Mouse (Mus musculus): ENCODE results near the gene Maff.

The Maff gene

DNA sequence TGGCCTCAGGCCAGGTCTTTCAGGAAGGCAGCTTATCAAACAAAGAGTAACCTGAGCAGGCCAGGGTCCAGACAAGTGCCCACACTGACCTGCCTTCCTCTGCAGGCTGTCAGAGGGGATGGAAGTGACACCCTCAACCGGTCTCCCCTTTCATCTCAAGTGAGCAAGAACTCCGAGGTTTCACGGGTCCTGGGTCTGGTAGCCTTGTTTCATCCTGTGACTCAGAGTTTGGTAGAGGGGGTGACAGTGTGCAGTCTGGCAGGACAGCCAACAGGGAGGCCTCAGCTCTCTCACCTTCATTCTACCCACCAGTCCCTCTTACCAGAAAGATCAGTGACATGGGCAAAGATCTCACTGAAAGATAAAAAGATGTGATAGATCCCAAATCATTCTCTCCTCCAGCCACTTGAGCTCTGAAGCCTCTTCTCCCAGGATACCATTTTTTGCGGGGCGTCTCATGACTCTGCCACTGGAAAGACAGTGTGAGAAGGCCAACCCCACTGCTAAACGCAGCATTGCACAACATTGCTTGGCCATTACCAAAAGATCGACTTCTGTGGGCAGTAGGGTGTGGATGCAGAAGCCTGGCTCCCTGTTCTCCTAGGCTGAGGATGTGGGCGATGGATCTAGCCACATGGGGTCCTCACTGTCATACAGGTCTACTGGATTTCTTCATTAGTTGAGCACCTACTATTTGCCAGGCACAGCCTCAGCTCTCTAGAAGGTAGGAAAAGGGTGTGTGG is at the start of gene Maff:
Maff (plus strand) TSS at position 571 of the 743 bp plus-strand sequence.
- in situ Hi-C loops (cut with MboI, MseI) = no loop called here

DNA sequence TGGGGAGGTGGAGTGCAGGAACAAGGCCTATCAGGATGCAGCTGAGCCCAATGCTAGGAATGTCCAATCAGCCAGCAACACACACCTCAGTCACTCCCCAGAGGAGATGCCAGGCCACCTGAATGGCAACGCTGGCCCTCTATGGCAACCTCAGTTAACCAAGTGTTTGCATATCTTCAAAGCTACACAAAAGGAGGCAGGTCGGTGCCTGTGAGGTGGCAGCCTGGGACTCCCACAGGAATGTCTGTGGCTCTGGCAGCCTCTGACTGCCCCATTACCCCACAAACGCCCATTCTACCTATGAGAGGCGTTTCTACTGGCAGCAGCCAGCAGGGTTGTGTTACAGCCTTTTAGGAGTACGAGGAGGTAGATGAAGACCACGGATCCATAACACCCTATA is 47.9 kb upstream of the Maff start:
- in situ Hi-C loops (cut with MboI, MseI) = no loop called here

DNA sequence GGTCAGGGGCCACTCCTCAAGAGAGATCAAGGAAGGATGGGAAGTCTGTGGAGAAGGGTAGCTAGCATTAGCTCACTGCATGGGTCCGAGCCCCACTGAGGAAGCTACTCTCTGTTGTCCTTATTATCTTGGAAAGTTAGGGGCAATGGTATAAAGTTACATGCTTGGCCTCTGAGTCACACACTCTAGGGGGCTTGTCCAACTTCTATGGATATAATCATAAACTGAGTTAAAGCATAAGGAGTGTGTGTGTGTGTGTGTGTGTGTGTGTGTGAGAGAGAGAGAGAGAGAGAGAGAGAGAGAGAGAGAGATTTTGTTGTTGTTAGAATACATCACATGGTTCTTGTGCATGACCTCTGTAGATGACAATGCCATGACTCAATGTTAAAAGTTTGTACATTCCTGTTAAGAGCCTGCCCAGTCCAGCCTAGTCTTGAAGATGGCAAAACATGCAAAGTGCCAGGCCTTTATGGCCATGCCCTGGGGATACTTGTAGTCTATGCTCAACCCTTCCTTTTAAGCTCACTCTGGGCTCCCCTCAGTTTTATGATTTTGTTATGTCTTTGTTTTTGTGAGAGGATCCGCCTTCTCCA is 46.8 kb upstream of the Maff start:
- in situ Hi-C loops (cut with MboI, MseI) = no loop called here

GRCm38 (mm10) chr15:79303725-79304124 is 42.7 kb upstream of the Maff start:
- in situ Hi-C loops (cut with MboI, MseI) = no loop called here

DNA sequence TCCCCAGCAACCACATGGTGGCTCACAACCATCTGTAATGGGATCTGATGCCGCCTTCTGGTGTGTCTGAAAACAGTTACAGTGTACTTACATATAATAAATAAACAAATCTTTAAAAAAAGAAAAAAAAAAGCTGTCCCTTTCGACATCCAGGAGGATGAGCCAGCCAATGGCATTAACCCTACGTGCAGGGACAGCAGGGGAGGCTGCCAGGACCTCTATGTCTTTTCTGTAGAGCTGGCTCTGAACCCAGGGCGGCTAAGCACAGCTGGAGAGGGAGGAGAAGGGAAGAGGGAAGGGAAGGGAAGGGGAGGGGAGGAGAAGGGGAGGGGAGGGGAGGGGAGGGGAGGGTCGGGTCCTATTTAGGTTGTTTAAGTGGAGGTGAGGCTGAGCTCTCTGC is 41.6 kb upstream of the Maff start:
- in situ Hi-C loops (cut with MboI, MseI) = no loop called here

DNA sequence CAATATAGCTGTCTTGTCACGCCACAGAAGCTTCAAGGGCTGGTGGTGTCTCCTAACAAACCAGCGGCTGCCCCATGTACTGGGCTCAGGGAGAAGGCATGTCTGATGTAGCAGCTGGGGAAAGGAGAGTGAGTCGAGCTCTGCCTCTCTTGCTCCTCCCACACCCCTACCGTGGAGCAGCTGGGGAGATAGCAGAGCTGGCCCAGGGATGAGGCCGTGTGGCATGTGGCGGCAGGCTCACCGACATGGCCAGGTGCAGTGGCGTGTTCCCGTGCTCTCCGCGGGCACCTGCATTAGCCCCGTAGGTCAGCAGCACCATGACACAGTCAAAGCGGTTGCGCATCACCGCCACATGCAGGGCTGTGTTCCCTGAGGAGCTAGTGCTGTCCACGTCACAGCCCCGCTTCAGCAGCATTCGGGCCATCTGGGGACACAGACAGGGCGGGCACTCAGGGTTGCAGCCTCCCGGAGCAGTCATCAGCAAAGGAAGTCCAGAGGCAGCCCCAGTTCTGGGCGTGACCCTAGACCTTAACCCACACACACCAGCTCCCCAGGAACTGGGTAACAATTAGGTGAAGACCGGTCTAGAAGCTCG is 40.3 kb upstream of the Maff start:
- in situ Hi-C loops (cut with MboI, MseI) = no loop called here

- in situ Hi-C loops (cut with MboI, MseI) = no loop called here
These were observed 38.6 kb upstream of the Maff start for GRCm38 (mm10) chr15:79307861-79308260.

DNA sequence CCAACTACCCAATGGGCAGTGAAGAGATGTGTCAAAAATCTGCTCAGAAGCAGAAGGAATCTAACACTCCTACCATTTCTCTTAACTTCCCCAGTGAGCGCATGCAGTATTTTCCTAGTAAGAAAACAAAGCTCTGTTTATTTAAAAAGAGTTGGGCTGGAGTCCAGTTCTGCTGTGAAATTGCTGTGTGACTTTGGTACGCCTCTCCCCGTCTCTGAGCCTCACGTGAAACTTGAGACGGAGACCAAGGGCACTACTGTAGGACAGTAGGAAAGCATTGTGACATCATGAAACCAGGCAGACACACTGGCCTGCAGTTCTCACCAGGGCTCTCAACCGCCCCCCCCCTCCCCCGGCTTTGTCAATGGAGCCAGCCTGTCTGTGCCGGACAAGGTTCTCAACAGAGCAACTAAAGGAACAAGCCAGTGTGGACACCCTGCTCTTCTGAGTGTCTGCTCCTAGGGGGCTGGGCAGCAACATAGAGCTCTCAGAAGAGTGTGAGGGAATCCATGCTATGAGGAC is 32.5 kb upstream of the Maff start:
- in situ Hi-C loops (cut with MboI, MseI) = no loop called here

GRCm38 (mm10) chr15:79321733-79322190 is 24.7 kb upstream of the Maff start:
- in situ Hi-C loops (cut with MboI, MseI) = no loop called here

DNA sequence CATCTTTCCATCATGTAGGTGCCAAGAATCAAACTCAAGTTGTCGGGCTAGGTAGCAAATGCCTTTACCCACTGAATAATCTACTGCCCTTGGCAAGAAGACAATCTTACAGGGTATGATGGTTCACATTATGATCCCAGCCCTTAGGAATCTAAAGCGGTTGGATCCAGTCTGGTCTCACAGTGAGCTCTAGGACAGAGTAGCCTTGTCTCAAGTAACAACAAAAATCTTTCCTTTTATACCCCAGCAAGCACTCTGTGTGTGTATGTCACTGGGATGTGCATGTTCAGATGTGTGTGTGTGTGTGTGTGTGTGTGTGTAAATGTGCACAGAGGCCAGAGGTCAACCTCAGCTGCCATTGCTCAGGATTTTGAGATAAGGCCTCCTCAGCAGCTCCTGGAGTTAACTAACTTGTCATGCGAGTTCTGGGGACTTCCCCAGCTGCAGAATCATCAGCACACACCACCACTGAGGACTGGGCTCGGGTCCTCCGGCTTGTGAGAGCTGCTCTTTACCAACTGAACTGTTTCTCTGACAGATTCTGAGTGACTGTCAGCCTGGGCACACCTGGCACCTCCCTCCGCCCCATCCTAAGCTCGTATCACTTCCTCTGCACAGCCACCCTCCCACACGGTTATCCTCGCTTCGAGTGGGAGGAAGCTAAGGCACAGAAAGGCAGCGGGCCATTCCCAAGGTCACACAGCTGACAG is 24.0 kb upstream of the Maff start:
- in situ Hi-C loops (cut with MboI, MseI) = no loop called here

DNA sequence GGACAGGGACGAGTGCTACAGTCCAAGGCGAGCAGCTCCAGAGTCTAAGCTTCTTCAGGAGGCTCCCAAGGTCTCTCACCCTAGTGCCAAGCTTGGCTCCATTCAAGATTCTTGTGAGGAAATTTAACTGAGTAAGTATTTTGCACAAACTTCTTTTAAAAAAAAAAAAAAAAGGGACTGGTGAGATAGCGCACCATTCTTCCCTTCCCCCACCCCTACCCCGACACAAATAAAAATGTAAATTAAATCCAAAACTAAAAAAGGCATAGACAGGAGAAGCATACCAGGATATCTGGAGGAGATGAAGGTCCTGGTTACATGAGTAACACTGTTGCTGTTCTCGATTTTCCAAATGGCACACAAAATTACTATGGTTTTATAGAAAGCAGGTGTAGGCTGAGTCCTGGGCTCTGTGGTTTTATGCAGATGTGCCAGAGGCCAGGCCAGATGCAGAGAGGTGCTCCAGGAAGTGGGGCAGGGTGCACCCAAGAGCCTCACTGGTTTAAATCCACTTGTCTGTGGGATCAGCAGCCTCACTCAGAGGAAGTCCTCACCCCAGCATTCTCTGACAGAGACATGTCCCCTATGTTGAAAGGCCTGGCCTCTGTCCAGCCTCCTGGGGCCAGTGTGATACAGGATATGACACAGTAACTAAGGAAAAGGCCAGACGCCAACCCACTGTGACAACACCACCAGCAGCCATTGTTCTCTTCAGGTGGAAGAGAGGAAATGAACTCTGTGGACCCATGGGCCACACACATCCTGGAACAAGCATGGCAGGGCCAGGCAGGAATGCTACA is 23.2 kb upstream of the Maff start:
- in situ Hi-C loops (cut with MboI, MseI) = no loop called here

- in situ Hi-C loops (cut with MboI, MseI) = no loop called here
These were observed 22.6 kb upstream of the Maff start for GRCm38 (mm10) chr15:79323791-79324155.

DNA sequence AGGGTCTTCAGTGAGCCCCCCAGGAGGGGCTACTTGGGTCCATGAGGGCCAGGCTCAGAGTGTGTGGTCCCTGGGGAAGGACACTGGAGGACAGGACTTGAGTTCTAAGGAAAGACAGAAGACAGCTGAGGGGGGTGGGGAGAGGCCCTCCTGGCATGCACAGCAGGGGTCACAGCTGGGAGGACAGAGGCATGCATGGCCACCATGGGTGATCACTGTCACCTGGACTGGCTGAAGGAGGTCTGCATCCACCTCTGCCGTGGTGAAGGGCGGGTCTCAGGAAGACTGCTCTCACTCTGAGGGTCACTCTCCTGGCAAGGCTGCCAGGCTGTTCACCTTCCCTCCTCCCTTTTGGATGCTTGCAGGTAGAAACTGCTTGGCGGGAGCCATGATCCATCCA is 22.0 kb upstream of the Maff start:
- in situ Hi-C loops (cut with MboI, MseI) = no loop called here

- in situ Hi-C loops (cut with MboI, MseI) = no loop called here
These were observed 20.7 kb upstream of the Maff start for GRCm38 (mm10) chr15:79325742-79326141.

DNA sequence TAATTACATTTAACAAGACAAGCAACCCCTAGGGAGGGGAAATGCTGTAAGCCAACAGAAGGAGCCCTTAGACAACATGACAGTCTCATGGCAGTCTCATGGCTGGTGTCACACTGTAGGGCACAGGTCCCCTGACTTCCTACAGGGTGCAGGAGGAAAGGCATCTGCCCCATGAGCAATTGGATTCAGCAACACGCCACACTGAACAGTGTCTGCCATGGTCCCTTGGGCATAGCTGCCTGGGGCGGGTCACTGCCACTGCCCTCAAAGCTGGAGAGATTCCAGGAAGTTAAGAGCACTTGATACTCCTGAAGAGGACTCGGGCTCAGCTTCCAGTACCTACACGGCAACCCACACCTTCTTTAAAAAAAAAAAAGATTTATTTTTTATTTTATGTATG is 20.2 kb upstream of the Maff start:
- in situ Hi-C loops (cut with MboI, MseI) = no loop called here

DNA sequence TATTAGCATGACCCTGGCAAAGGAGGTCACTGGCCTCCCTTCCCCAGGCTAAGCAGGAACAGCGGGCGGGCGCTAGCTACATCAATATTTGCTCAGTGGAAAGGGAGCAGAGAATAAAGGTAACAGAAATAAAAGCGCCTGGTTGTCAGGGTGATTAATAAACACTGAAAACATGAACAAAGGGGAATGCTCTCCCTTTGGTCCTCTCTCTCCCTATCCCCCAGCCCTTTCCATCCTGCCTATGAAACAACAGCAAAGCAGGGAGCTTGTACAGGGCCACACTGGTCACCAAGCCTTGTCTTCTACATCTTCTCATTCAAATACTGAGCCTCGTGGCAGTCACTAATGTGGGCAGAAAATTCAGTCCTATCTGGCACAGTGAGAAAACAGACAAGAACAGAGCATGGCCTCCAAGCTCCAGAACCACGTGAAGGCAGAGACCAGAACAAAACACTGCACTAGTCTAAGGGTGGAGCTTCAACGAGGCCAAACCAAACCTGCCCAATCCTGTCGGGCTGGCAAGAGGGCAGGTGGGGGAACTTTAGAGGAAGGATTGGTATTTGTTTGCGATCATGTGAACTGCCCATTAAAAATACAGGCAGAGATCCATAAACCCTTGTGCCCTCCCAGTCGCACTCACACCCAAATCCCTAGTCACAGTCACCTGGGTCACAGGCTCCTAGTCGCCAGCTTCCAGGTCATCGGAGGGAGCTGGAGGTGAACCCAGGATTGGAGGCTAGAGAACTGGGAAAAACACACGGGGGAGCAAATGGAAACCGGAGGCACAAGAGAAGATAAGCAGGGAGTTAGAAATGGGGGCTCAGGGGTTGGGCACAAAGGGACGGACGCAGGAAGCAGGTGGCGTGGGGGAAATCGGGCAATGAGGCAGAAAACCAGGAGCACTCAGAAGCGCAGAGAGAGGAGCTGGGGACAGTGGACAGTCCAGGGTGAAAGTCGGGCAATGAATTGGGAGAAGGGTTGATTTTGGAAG is 19.2 kb upstream of the Maff start:
- in situ Hi-C loops (cut with MboI, MseI) = no loop called here

GRCm38 (mm10) chr15:79328058-79328938 is 18.1 kb upstream of the Maff start, which contains the start of gene Pla2g6:
Pla2g6 (minus strand) TSS chr15:79328390.
- in situ Hi-C loops (cut with MboI, MseI) = no loop called here

GRCm38 (mm10) chr15:79328939-79329275 is 17.5 kb upstream of the Maff start:
- in situ Hi-C loops (cut with MboI, MseI) = no loop called here

GRCm38 (mm10) chr15:79329346-79329978 is 17.0 kb upstream of the Maff start:
- in situ Hi-C loops (cut with MboI, MseI) = no loop called here
